Mouse (Mus musculus) lung, adult 2 months (tissue): ENCODE measurements around the gene Rce1. TPM values are rescaled to one million over a fixed set of nuclear protein-coding genes. Genes with fewer than 3 reads are reported as not detected.
A peak's percentile ranks its signal among the peaks of the same experiment; 100 is the strongest.

Experiments
- DNase-seq: peaks from one replicate; pipeline ENCODE4 v3.0.0; 2022
- H3K4me1 ChIP-seq: fragments of 200-500 bp; 2 replicates; pipeline ENCODE4 v1.6.1; 2011; ENCODE audit warnings: low read length; ENCODE audit not compliant: control insufficient read depth, insufficient read depth
- H3K4me3 ChIP-seq: fragments of 200-500 bp; replicated peaks from 2 replicates; pipeline ENCODE3; 2011; ENCODE audit warnings: low read depth, mild to moderate bottlenecking, control low read depth, low read length; ENCODE audit errors: extremely low read depth
- CTCF ChIP-seq: fragments of 200-500 bp; IDR thresholded peaks from 2 replicates; pipeline ENCODE4 v1.5.1; 2011; ENCODE audit warnings: mild to moderate bottlenecking, low read length, control low read depth; ENCODE audit not compliant: insufficient read depth
- POLR2A ChIP-seq: fragments of 200-500 bp; IDR thresholded peaks from 2 replicates; pipeline ENCODE4 v1.6.1; 2011; ENCODE audit warnings: low read depth, mild to moderate bottlenecking, control low read depth, low read length, borderline replicate concordance; ENCODE audit errors: extremely low read depth
- WGBS: fragments of 180-500 bp; shearing (Covaris S2); methylation state at CpG from one replicate; pipeline ENCODE4 v1.1.7; 2018; 5-methylcytosine and 5-hydroxymethylcytosine counted together
- polyA plus RNA-seq: library from polyadenylated mRNA; depleted of rRNA; stranded (reverse); fragments of >200 nt; gene quantifications from 2 replicates; pipeline ENCODE4 v1.2.3, GENCODE M21; 2012

Rce1 gene
- polyA plus RNA-seq, 1 experiment: 98.0 TPM

- TF ChIP-seq CTCF (no peak), POLR2A (peak; percentile 11; the same call in 1 of the 2 replicates)
- Histone ChIP-seq H3K4me1 (no peaks in the 10 kb centered on the region), H3K4me3 (peak within 1 kb of the TSS; percentile 72)
- peak; percentile 77 for DNase-seq
- under 1% methylated on average over 85 of the region's 87 CpGs for WGBS
These were observed 10.0 kb downstream of the Rce1 start, which contains the start of gene Lrfn4 for GRCm38 (mm10) chr19:4615151-4616093. Gene Lrfn4 (minus strand): TSS chr19:4615667.

- Histone ChIP-seq H3K4me3 (peak overlapping the region; percentile 72), H3K4me1 (no peaks in the 10 kb centered on the region)
- peak; percentile 42 for DNase-seq
- 24% methylated on average over 40 of the region's 49 CpGs for WGBS
- TF ChIP-seq CTCF (no peak), POLR2A (no peak)
These were observed 10.9 kb downstream of the Rce1 start for GRCm38 (mm10) chr19:4614305-4615150.

- peak; percentile 8 for DNase-seq
- TF ChIP-seq CTCF (no peak), POLR2A (no peak)
- whole genome bisulfite sequencing: 89% methylated on average over 33 of the region's 33 CpGs
- Histone ChIP-seq H3K4me3 (no peak overlapping the region), H3K4me1 (no peaks in the 10 kb centered on the region)
These were observed 11.8 kb downstream of the Rce1 start for GRCm38 (mm10) chr19:4613464-4614304.

- H3K4me1 ChIP-seq: no peaks in the 10 kb centered on the region
- TF ChIP-seq POLR2A: no peak
- TF ChIP-seq CTCF: no peak
- H3K4me3 ChIP-seq: no peak overlapping the region
- WGBS: 90% methylated on average over 19 of the region's 19 CpGs
- no peak for DNase-seq
These were observed 13.1 kb downstream of the Rce1 start for GRCm38 (mm10) chr19:4612181-4612961.

GRCm38 (mm10) chr19:4610109-4610508 is 15.3 kb downstream of the Rce1 start:
- TF ChIP-seq POLR2A (no peak), CTCF (no peak)
- no peak for DNase-seq
- H3K4me1 ChIP-seq: no peaks in the 10 kb centered on the region
- H3K4me3 ChIP-seq: no peak overlapping the region
- 48% methylated on average over 4 of the region's 4 CpGs for WGBS

GRCm38 (mm10) chr19:4608511-4608910 is 16.9 kb downstream of the Rce1 start:
- Histone ChIP-seq H3K4me1 (no peaks in the 10 kb centered on the region), H3K4me3 (no peak overlapping the region)
- no peak for DNase-seq
- TF ChIP-seq CTCF (no peak), POLR2A (no peak)
- whole genome bisulfite sequencing: 80% methylated on average over 4 of the region's 4 CpGs

- TF ChIP-seq CTCF (no peak), POLR2A (no peak)
- H3K4me3 ChIP-seq: no peak overlapping the region
- DNase-seq: no peak
- WGBS: 91% methylated on average over 12 of the region's 12 CpGs
- no peaks in the 10 kb centered on the region for H3K4me1 ChIP-seq
These were observed 18.0 kb downstream of the Rce1 start for GRCm38 (mm10) chr19:4607406-4607805.

GRCm38 (mm10) chr19:4605654-4606053 is 19.8 kb downstream of the Rce1 start:
- WGBS: 70% methylated on average over 4 of the region's 4 CpGs
- Histone ChIP-seq H3K4me1 (no peaks in the 10 kb centered on the region), H3K4me3 (no peak overlapping the region)
- no peak for TF ChIP-seq POLR2A
- no peak for TF ChIP-seq CTCF
- no peak for DNase-seq
